Mouse (Mus musculus): ENCODE measurements around the gene Itga8. TPM values are rescaled to one million over a fixed set of nuclear protein-coding genes. Genes with fewer than 3 reads are reported as not detected.

Itga8 gene
- polyA plus RNA-seq, 1 experiment from 2014 or later: 2.7 TPM

DNA sequence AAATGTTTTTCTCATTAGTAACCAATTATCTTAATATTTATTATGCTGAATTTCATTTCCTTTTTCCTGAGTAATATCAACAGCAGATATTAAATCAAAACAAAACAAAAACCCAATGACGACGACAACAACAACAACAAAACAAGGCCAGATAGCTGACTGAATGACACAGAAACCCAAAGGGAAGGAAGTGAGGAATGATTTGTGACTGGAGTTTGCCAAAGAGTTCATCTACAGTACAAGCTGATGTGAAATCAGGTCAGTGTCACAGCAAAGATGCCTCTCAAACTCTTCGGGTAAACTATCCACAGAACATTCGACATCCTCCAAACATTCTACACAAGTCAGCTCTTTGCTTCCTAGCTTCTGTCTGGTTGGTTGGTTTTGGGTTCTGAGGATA lies 104.0 kb downstream of the Itga8 start:
- H3K27ac ChIP-seq (ENCODE audit: low read length): no peak overlapping the region
- H3K4me2 ChIP-seq (ENCODE audit: low read depth, low read length): no peak overlapping the region
- no peak overlapping the region for H3K4me3 ChIP-seq (ENCODE audit: low read depth, low read length)
- no peaks in the 10 kb centered on the region for H3K27me3 ChIP-seq (ENCODE audit: control insufficient read depth, insufficient read depth, low read depth, low read length)
- H3K36me3 ChIP-seq (ENCODE audit: control insufficient read depth, insufficient read depth): no peaks in the 10 kb centered on the region
- no peaks in the 10 kb centered on the region for H3K4me1 ChIP-seq (ENCODE audit: control insufficient read depth, low read depth, low read length)
- H3K9me3 ChIP-seq (replicated peaks; ENCODE audit: control insufficient read depth, low read length): no peaks in the 10 kb centered on the region
- WGBS (ENCODE audit: insufficient replicate concordance): 60% methylated on average over 4 of the region's 4 CpGs
- ATAC-seq (ENCODE audit: low read depth): no peak
- H3K9ac ChIP-seq (ENCODE audit: low read depth, low read length): no peak overlapping the region

DNA sequence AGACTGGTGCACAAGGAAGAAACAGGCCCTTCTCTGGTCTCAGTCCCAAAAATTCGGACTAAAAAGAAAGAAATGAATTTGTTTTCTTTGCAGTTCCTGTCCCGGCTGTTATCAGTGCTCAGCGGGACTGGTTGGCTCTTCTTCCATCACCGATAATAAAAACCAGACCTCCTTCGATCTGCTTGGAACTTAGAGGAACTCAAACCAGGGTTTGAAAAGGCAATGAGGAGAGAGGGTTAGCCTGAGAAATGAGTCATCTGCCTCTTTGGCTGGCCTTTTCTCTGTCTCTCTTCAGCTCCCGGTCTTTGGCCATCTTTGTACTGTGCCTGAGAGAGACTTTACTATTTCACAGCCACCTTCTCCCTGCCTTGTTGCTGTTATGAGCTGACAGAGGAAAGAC lies 112.7 kb downstream of the Itga8 start:
- H3K9ac ChIP-seq (ENCODE audit: low read depth, low read length): no peak overlapping the region
- H3K4me1 ChIP-seq (ENCODE audit: control insufficient read depth, low read depth, low read length): no peaks in the 10 kb centered on the region
- H3K27ac ChIP-seq (ENCODE audit: low read length): no peak overlapping the region
- H3K4me3 ChIP-seq (ENCODE audit: low read depth, low read length): no peak overlapping the region
- no peak for ATAC-seq (ENCODE audit: low read depth)
- H3K4me2 ChIP-seq (ENCODE audit: low read depth, low read length): no peak overlapping the region
- H3K9me3 ChIP-seq (replicated peaks; ENCODE audit: control insufficient read depth, low read length): no peaks in the 10 kb centered on the region
- H3K36me3 ChIP-seq (ENCODE audit: control insufficient read depth, insufficient read depth): no peaks in the 10 kb centered on the region
- H3K27me3 ChIP-seq (ENCODE audit: control insufficient read depth, insufficient read depth, low read depth, low read length): no peaks in the 10 kb centered on the region
- 41% methylated on average over 6 of the region's 6 CpGs for WGBS (ENCODE audit: insufficient replicate concordance)

DNA sequence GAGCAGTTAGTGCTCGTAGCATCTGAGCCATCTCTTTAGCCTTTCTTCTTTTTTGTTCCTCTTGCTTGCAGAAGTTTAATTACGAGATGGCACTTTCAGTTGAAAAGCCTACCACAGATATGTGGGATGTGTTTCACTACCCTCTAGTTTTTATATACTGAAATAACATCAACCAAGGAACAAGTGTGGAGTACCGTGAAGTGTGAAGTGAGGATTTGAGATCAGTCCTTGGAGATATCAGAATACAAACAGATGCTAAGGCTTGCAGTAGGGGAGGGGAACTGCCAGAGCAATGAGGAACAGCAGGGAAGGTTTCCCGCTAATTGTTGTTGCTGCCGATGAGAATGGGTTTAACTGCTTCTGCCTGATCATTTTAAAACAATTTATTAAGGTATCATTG lies 114.1 kb downstream of the Itga8 start:
- Histone ChIP-seq H3K27me3 (ENCODE audit: control insufficient read depth, insufficient read depth, low read depth, low read length) (no peaks in the 10 kb centered on the region), H3K4me2 (ENCODE audit: low read depth, low read length) (no peak overlapping the region), H3K4me3 (ENCODE audit: low read depth, low read length) (no peak overlapping the region), H3K9ac (ENCODE audit: low read depth, low read length) (no peak overlapping the region), H3K27ac (ENCODE audit: low read length) (no peak overlapping the region), H3K36me3 (ENCODE audit: control insufficient read depth, insufficient read depth) (no peaks in the 10 kb centered on the region), H3K4me1 (ENCODE audit: control insufficient read depth, low read depth, low read length) (no peaks in the 10 kb centered on the region), H3K9me3 (replicated peaks; ENCODE audit: control insufficient read depth, low read length) (no peaks in the 10 kb centered on the region)
- no peak for ATAC-seq (ENCODE audit: low read depth)
- 46% methylated on average over 5 of the region's 5 CpGs for WGBS (ENCODE audit: insufficient replicate concordance)

DNA sequence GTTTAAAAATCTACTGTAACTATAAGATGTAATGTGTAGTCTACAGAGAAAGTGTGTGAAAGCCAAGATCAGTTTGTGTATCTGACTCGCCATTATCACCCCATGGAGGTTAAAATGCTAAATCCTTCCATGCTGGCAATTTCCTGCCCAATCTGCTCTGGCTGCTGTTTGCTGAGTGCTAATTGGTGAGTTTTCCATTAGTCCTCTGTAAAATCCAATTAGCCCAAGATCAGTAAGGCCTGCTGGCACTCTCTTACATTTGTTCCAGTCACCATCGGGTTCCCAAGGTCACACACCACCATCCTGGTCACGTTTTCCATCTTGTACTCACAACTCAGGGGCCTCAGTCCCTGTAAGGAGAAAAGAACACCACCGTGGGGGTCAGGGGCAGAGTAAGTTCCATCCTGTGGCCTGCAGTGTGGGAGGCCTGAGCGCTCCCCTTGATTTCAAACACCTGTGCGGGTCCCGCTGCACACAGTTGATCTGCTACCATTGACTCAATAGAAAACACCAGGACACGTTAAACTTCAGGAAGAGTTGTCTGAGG lies 119.2 kb downstream of the Itga8 start:
- Histone ChIP-seq H3K4me2 (ENCODE audit: low read depth, low read length) (no peak overlapping the region), H3K9ac (ENCODE audit: low read depth, low read length) (no peak overlapping the region), H3K4me1 (ENCODE audit: control insufficient read depth, low read depth, low read length) (no peaks in the 10 kb centered on the region), H3K27me3 (ENCODE audit: control insufficient read depth, insufficient read depth, low read depth, low read length) (no peaks in the 10 kb centered on the region), H3K36me3 (ENCODE audit: control insufficient read depth, insufficient read depth) (no peaks in the 10 kb centered on the region), H3K27ac (ENCODE audit: low read length) (no peak overlapping the region), H3K9me3 (replicated peaks; ENCODE audit: control insufficient read depth, low read length) (no peaks in the 10 kb centered on the region), H3K4me3 (ENCODE audit: low read depth, low read length) (no peak overlapping the region)
- ATAC-seq (ENCODE audit: low read depth): no peak
- 60% methylated on average over 8 of the region's 8 CpGs for WGBS (ENCODE audit: insufficient replicate concordance)

DNA sequence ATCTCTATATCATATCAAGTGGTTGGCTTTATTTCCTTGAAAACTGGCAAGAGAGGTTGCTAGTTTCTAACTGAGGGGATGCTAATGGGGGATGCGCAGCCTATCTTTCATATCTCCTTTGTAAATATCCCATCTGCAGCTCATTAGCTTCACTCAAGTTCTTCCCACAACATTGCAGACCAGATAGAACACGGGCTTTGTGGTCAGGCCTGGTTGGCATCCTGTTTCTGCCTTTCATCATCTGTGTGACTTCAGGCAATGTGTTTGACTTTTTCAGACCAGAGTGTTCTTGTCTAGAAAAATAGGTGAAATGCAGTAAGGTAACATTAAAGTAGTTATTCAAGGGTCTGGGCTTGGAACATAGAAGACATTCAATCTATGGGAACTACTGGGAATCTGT lies 121.1 kb downstream of the Itga8 start:
- no peak overlapping the region for H3K4me3 ChIP-seq (ENCODE audit: low read depth, low read length)
- H3K27me3 ChIP-seq (ENCODE audit: control insufficient read depth, insufficient read depth, low read depth, low read length): no peaks in the 10 kb centered on the region
- WGBS (ENCODE audit: insufficient replicate concordance): 38% methylated on average over 2 of the region's 2 CpGs
- no peak overlapping the region for H3K27ac ChIP-seq (ENCODE audit: low read length)
- H3K9ac ChIP-seq (ENCODE audit: low read depth, low read length): no peak overlapping the region
- H3K9me3 ChIP-seq (replicated peaks; ENCODE audit: control insufficient read depth, low read length): no peaks in the 10 kb centered on the region
- no peaks in the 10 kb centered on the region for H3K4me1 ChIP-seq (ENCODE audit: control insufficient read depth, low read depth, low read length)
- H3K4me2 ChIP-seq (ENCODE audit: low read depth, low read length): no peak overlapping the region
- no peaks in the 10 kb centered on the region for H3K36me3 ChIP-seq (ENCODE audit: control insufficient read depth, insufficient read depth)
- ATAC-seq (ENCODE audit: low read depth): no peak

DNA sequence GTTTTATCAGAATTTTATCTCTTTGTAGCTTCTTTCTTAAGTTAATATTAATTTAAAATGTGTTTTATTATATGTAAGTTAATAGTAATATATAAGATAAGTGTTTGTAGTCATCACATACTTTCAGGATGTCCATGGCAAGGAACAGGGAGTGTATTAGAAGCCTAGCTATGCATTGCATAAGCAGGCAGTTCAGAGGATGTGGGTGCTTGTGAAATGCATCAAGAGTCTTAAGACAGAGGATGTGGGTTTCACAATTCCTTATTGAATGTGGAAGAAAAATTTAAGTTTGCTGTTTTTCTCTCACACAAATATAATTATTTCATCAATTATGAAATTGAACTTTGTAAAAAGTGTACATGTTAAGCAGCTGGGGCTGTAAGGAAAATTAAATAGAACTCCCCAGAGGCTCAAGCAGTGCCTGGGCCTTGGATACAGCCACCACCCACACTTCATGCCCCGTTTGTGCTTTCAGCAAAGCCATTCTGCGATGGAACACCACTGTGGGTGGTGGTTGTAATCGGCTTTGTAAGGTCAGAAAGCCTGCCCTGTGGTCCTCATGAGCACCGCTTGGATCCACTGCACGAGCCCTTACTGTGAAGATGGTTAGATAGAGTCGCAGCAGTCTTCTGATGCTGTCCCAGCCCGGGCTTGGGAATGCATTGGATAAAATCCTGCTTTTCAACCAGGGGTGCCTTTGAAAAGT lies 126.8 kb downstream of the Itga8 start:
- peak overlapping the region; percentile 59 for H3K27ac ChIP-seq (ENCODE audit: low read length)

DNA sequence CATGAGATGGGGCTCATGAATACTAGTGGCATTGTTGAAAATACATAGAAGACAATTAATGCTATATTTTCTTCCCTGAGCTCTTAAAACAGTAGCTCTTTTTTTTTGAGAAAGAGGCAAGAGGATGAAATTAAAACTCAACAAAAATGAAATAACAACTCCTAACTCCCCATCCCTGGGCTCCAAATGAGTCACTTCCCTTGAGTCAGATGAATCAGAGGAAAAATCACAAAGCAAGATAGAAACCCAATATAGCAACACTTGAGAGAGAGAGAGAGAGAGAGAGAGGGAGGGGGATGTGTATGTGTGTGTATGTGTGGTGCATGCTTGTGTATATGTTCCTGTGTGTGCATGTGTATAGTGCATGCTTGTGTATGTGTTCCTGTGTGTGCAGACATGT lies 131.5 kb downstream of the Itga8 start:
- no peaks in the 10 kb centered on the region for H3K36me3 ChIP-seq (ENCODE audit: control insufficient read depth, insufficient read depth)
- H3K4me3 ChIP-seq (ENCODE audit: low read depth, low read length): no peak overlapping the region
- H3K4me1 ChIP-seq (ENCODE audit: control insufficient read depth, low read depth, low read length): no peaks in the 10 kb centered on the region
- H3K9ac ChIP-seq (ENCODE audit: low read depth, low read length): no peak overlapping the region
- no peak for ATAC-seq (ENCODE audit: low read depth)
- no peak overlapping the region for H3K27ac ChIP-seq (ENCODE audit: low read length)
- H3K27me3 ChIP-seq (ENCODE audit: control insufficient read depth, insufficient read depth, low read depth, low read length): no peaks in the 10 kb centered on the region
- no peak overlapping the region for H3K4me2 ChIP-seq (ENCODE audit: low read depth, low read length)
- H3K9me3 ChIP-seq (replicated peaks; ENCODE audit: control insufficient read depth, low read length): no peaks in the 10 kb centered on the region

More for the DNA sequence above, 126.8 kb downstream of the Itga8 start:
- 60% methylated on average over 7 of the region's 7 CpGs for WGBS (ENCODE audit: insufficient replicate concordance)
- no peak overlapping the region for H3K9ac ChIP-seq (ENCODE audit: low read depth, low read length)
- no peaks in the 10 kb centered on the region for H3K27me3 ChIP-seq (ENCODE audit: control insufficient read depth, insufficient read depth, low read depth, low read length)
- no peak overlapping the region for H3K4me3 ChIP-seq (ENCODE audit: low read depth, low read length)
- no peak for ATAC-seq (ENCODE audit: low read depth)
- no peaks in the 10 kb centered on the region for H3K4me1 ChIP-seq (ENCODE audit: control insufficient read depth, low read depth, low read length)
- H3K4me2 ChIP-seq (ENCODE audit: low read depth, low read length): no peak overlapping the region
- H3K36me3 ChIP-seq (ENCODE audit: control insufficient read depth, insufficient read depth): no peaks in the 10 kb centered on the region
- H3K9me3 ChIP-seq (replicated peaks; ENCODE audit: control insufficient read depth, low read length): no peaks in the 10 kb centered on the region

DNA sequence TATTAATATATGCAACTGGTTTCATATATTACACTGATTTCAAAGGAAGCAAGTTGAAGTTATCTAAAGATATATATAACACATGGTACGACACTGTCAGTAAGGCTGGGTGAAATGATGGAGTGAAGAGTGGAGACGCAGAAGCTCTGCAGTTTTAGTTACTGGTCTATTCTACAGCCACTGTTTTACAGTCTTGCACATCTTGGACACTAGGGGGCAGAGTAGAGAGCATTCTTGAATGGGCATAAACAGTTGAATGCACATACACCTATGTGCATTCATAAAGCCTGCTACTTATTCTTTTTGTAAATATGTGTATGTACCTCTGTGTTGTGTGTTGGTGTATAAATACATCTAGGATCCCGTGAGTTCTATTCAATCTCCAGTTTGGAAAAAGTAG lies 141.2 kb downstream of the Itga8 start:
- Histone ChIP-seq H3K9ac (ENCODE audit: low read depth, low read length) (no peak overlapping the region), H3K27ac (ENCODE audit: low read length) (no peak overlapping the region), H3K4me2 (ENCODE audit: low read depth, low read length) (no peak overlapping the region), H3K36me3 (ENCODE audit: control insufficient read depth, insufficient read depth) (no peaks in the 10 kb centered on the region), H3K4me3 (ENCODE audit: low read depth, low read length) (no peak overlapping the region), H3K27me3 (ENCODE audit: control insufficient read depth, insufficient read depth, low read depth, low read length) (no peaks in the 10 kb centered on the region), H3K4me1 (ENCODE audit: control insufficient read depth, low read depth, low read length) (no peaks in the 10 kb centered on the region), H3K9me3 (replicated peaks; ENCODE audit: control insufficient read depth, low read length) (no peaks in the 10 kb centered on the region)
- 56% methylated on average over 3 of the region's 3 CpGs for WGBS (ENCODE audit: insufficient replicate concordance)
- ATAC-seq (ENCODE audit: low read depth): peak; percentile 16; the same call in 1 of the 2 replicates

DNA sequence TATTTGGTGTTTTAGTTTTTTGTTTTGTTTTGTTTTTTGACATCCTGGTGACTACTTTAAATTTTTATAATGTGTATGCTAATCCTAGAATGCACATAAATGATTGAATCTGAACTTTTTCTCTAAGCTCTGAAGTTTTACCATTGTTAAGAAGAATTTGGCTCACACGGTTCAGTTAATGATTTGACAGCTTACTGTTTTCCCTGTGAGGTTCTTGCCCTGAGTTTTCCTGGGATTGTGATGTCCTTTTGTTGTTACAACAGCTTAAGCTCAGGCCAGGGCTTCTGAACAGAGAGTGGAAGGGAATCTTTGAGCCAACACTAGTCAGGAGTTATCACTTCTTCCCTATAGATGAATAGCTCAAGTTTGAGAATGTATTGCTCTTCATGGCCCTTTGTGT lies 144.7 kb downstream of the Itga8 start:
- H3K4me2 ChIP-seq (ENCODE audit: low read depth, low read length): no peak overlapping the region
- 37% methylated on average over 1 of the region's 1 CpGs for WGBS (ENCODE audit: insufficient replicate concordance)
- H3K9ac ChIP-seq (ENCODE audit: low read depth, low read length): no peak overlapping the region
- no peak for ATAC-seq (ENCODE audit: low read depth)
- H3K4me1 ChIP-seq (ENCODE audit: control insufficient read depth, low read depth, low read length): no peaks in the 10 kb centered on the region
- no peaks in the 10 kb centered on the region for H3K27me3 ChIP-seq (ENCODE audit: control insufficient read depth, insufficient read depth, low read depth, low read length)
- no peaks in the 10 kb centered on the region for H3K9me3 ChIP-seq (replicated peaks; ENCODE audit: control insufficient read depth, low read length)
- no peak overlapping the region for H3K4me3 ChIP-seq (ENCODE audit: low read depth, low read length)
- H3K27ac ChIP-seq (ENCODE audit: low read length): no peak overlapping the region
- H3K36me3 ChIP-seq (ENCODE audit: control insufficient read depth, insufficient read depth): no peaks in the 10 kb centered on the region

Measured in liver, embryonic 16.5 days (tissue).